ENCODE assay signal across 7 mouse cellular contexts in the genomic region with DNA sequence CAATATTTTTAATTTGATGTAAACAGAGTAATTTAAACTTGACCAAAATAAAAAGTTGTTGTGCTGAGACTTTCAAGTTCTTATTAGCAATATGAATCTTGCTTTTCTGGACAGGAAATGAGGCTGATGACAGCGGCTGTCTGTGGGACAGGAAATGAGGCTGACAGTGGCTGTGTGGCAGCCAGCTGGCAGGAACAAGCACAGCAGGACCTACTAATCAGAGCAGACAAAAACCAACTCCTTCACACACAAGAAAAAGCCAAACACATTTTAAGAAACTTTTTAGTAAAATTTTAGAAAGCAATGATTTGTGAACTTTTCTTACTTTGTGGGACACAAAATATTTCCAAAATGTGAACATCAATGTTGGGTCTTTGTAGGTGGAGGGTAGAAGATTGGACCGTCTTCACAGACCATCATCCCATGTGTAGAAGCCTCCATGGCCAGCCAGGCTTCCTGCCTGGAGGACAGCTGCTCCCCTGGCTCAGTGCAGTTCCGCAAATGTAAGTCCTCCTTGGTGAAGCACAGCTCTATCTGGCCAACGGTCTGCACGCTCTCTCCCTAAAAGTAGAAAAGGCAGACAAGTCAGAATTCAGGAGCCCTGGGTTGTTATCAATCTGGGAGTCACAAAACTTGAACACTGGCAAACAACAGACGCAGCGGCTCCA. TPM values are rescaled to one million over a fixed set of nuclear protein-coding genes. Genes with fewer than 3 reads are reported as not detected.
"Had no signal": no experiment of that assay in that cellular context is flagged by ENCODE, and none has a peak within 500 bp of the region (broad histone marks: within the 10 kb centered on the region; RNA-seq: fewer than 3 reads in every experiment).

No protein-coding gene starts in this region.

RNA-seq across cellular contexts. Expression of a gene that starts 19.1 kb away (rescaled TPM):
- total RNA-seq: megakaryocyte-erythroid progenitor cell, adult 5-6 weeks had no signal
- polyA plus RNA-seq: liver, embryonic 15.5 days; liver, postnatal 0 days; midbrain, embryonic 12.5 days; midbrain, embryonic 14.5 days; midbrain, embryonic 16.5 days; myocyte had no signal
